ENCODE assay signal across 9 mouse cellular contexts in the genomic region with DNA sequence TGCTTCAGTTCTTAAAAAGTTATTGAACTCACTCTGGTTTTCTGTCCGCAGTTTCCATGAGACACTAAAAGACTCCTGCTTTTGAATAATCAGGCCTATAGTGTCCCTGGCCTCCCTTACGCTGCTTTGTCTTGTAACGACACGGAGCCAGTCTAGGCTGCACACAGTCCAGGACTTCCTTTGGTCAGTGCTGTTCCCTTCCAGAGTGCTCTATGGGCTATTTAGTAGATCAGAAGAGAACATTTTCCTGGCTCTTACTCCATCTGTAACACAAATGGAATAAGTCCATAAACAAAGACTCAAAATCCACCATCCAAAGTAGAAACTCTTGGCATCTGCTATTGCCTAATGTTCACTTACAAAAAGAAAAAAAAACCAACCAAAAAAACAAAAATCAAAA.
"Had no signal": no experiment of that assay in that cellular context is flagged by ENCODE, and none has a peak within 500 bp of the region (broad histone marks: within the 10 kb centered on the region; RNA-seq: fewer than 3 reads in every experiment).

No protein-coding gene starts in this region.

- DNase-seq: kidney, adult 18-20 months; kidney, adult 9 months; kidney, postnatal 14 days; kidney, postnatal 4 days; left cerebral cortex, postnatal 4 days; liver, postnatal 0 days; midbrain, embryonic 14.5 days; thymus, adult 2 months; thymus, postnatal 14 days had no signal
